Mouse (Mus musculus) lung, adult 2 months (tissue): Measurements from ENCODE around the gene Cdc42ep5.

Experiments
- CTCF ChIP-seq: fragments of 200-500 bp; IDR thresholded peaks from 2 replicates; pipeline ENCODE4 v1.5.1; 2011; ENCODE audit warnings: mild to moderate bottlenecking, low read length, control low read depth; ENCODE audit not compliant: insufficient read depth
- POLR2A ChIP-seq: fragments of 200-500 bp; IDR thresholded peaks from 2 replicates; pipeline ENCODE4 v1.6.1; 2011; ENCODE audit warnings: low read depth, mild to moderate bottlenecking, control low read depth, low read length, borderline replicate concordance; ENCODE audit errors: extremely low read depth

- TF ChIP-seq CTCF = no peak
- no peak for TF ChIP-seq POLR2A
Observed at GRCm38 (mm10) chr7:4144766-4145551, 19.7 kb downstream of the Cdc42ep5 start.
